Mouse (Mus musculus) embryonic fibroblast, embryonic 13.5 days (primary cell): ENCODE results near the gene Rnf43. TPM values are rescaled to one million over a fixed set of nuclear protein-coding genes. Genes with fewer than 3 reads are reported as not detected.

Experiments used
- H3K27ac ChIP-seq: 2 replicates; pipeline ENCODE4 v1.5.1; 2012; ENCODE audit warnings: low read length, control low read depth, inconsistent platforms; ENCODE audit not compliant: insufficient read depth
- H3K4me1 ChIP-seq: 2 replicates; pipeline ENCODE4 v1.6.1; 2011; ENCODE audit warnings: low read length; ENCODE audit not compliant: control insufficient read depth, insufficient read depth
- H3K4me3 ChIP-seq: 2 replicates; pipeline ENCODE4 v1.5.1; 2011; ENCODE audit warnings: mild to moderate bottlenecking, control low read depth, low read length; ENCODE audit not compliant: insufficient read depth
- CTCF ChIP-seq: IDR thresholded peaks from 2 replicates; pipeline ENCODE4 v1.5.1; 2011; ENCODE audit warnings: mild to moderate bottlenecking, control low read depth, low read length, moderate library complexity, borderline replicate concordance; ENCODE audit not compliant: insufficient read depth
- POLR2A ChIP-seq: IDR thresholded peaks from 2 replicates; pipeline ENCODE4 v1.6.1; 2011; ENCODE audit warnings: low read depth, mild to moderate bottlenecking, control low read depth, low read length, moderate library complexity
- polyA plus RNA-seq: library from polyadenylated mRNA; stranded (reverse); fragments of >200 nt; gene quantifications from 2 replicates; pipeline ENCODE4 v1.2.4, GENCODE M21; 2011; ENCODE audit warnings: low read depth; ENCODE audit not compliant: missing spikeins, insufficient read length

Rnf43 gene
- polyA plus RNA-seq, 1 experiment: 1.4 TPM

DNA sequence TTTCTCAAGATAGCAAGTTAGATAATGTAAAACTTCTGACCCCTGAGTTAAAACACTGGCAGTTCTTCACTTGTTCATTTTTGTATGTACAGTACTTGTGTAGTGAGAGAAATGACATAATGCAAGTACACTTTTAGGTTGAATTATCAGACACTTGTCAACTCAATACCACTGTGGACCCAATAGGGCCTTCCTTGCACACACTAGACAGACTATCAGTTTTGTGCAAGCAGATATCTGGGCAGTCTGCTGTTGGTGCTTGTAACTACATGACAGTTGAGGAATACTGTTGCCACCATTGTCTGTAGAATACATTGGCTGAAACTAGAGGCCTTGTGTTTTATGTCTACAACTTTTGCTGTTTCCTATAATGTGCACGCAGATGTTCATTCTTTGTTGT is 10.8 kb downstream of the Rnf43 start:
- H3K4me3 ChIP-seq: no peak overlapping the region
- no peak overlapping the region for H3K27ac ChIP-seq
- TF ChIP-seq POLR2A (no peak), CTCF (no peak)
- peaks cover 2% of the 10 kb centered on the region for H3K4me1 ChIP-seq

- Histone ChIP-seq H3K27ac (no peak overlapping the region), H3K4me1 (no peaks in the 10 kb centered on the region), H3K4me3 (no peak overlapping the region)
- TF ChIP-seq POLR2A (no peak), CTCF (no peak)
Observed at GRCm38 (mm10) chr11:87675606-87676005, 13.1 kb downstream of the Rnf43 start.

- Histone ChIP-seq H3K4me3 (no peak overlapping the region), H3K27ac (no peak overlapping the region), H3K4me1 (no peaks in the 10 kb centered on the region)
- no peak for TF ChIP-seq POLR2A
- no peak for TF ChIP-seq CTCF
Observed at GRCm38 (mm10) chr11:87677756-87678155, 15.2 kb downstream of the Rnf43 start.

GRCm38 (mm10) chr11:87678545-87678944 is 16.0 kb downstream of the Rnf43 start:
- Histone ChIP-seq H3K4me3 (no peak overlapping the region), H3K27ac (no peak overlapping the region), H3K4me1 (no peaks in the 10 kb centered on the region)
- TF ChIP-seq POLR2A (no peak), CTCF (no peak)

DNA sequence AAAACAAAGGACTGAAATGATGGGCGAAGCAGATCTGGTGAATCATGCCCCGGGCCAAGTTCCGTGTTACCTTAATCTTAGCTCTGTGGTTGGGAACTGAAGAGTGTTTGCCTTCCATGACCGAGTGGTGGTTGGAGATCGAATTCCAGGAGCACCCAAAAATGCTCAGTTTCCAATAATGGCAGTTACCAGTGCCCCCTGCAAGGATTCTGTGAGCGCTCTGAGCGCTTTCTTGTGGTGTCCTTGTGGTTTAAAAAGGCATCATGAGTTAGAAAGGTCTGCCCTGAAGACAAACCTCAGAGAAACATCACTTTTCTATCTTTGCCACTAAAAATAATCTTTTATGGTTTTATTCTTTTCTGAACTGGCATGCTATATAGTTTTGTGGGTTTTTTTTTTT is 16.5 kb downstream of the Rnf43 start:
- Histone ChIP-seq H3K4me3 (no peak overlapping the region), H3K4me1 (no peaks in the 10 kb centered on the region), H3K27ac (no peak overlapping the region)
- TF ChIP-seq CTCF: no peak
- TF ChIP-seq POLR2A: no peak

DNA sequence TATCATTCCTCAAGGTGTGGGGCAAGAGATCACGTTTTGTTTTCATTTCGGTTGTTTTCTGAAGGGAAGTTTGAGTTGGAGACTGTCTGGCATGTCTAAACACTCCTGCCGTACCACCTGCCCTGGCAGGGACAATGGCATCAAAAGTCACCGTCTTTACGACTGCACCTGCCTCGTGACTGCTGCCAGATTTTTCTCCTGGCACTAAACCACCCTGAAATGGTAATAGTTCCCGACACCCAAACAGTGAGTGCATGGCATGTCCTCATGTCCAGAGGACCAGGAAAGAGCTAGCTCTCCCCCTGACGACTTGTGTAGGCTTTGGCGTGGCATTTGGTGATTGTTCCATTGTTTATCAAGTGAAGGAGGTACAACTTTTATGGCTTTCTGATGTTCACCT is 18.3 kb downstream of the Rnf43 start:
- no peak for TF ChIP-seq POLR2A
- H3K4me1 ChIP-seq: no peaks in the 10 kb centered on the region
- no peak overlapping the region for H3K27ac ChIP-seq
- H3K4me3 ChIP-seq: no peak overlapping the region

DNA sequence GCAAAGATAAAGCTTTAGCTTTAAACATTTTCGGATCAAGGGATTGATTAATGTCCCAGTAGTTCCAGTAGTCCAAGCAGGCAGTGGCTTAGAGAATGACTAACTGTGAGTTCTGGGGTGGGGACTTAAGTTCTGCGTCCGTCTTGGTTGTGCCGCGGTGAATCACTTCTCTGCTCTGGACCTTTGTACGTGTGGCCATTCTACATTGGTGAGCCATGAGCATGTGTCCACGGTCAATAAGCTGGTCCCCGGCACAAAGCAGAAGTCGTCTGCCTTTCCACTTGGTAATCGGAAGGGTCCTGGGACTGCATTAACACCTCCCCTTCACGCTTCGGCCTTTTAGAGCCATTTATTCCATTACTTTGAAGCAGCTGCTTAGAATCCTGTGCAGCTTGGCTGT is 19.6 kb downstream of the Rnf43 start:
- Histone ChIP-seq H3K27ac (no peak overlapping the region), H3K4me3 (no peak overlapping the region), H3K4me1 (no peaks in the 10 kb centered on the region)
- TF ChIP-seq POLR2A (no peak), CTCF (no peak)

DNA sequence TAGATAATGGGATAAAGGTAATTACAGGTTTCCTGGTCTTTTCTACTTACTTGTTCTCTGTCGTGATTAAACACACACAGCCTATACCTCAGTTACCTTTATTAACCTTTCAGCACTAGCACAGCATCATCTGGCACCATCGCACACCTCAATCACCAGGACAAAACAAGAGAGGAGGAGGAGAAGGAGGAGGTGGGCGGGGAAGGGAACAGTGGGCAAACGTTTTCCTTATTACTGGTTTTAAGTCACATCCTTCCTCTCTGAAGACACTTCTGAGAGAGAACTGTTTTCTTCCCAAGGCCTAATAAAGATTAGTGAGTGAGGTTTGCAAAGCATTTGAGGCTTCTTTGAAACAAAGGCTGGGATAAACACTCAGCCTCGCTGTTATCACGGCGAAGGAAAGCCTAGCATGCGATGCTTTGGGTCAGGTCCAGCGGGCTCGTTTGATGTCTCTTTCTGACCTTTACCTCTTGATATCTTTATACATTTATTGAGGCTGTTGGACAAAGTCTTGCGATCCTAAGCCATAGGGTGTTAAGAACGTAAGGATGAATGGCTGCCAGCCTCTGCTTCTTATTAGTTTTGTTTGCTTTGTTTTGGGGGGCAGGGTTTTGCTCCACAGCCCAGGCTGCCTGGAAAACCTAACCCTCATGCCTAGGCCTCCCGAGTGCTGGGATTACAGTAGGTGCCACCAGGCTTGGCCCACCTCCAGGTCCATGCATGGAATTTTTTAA is 20.5 kb downstream of the Rnf43 start:
- Histone ChIP-seq H3K4me3 (no peak overlapping the region), H3K27ac (no peak overlapping the region), H3K4me1 (no peaks in the 10 kb centered on the region; the same call in 1 of the 2 replicates)
- TF ChIP-seq CTCF (no peak), POLR2A (no peak)

DNA sequence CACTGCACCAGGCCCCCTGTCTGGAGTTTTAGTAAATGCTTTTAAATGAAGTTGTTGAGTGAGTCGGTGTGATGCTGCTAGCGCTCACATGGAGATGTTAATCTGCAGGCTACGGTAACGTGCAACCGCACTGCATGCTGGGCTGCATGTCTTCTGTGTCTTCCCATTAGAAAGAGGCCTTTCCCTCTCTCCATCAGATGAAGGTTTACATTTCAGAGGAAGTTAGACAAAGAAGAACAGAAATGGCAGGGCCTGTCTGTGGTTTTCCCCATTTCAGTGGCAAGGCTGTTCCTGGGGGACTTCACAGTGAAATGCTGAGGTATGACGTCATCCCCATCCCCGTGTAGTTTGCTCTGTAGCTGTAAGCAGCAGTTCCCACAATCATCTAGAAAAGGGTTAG is 23.9 kb downstream of the Rnf43 start:
- TF ChIP-seq CTCF (no peak), POLR2A (no peak)
- Histone ChIP-seq H3K27ac (no peak overlapping the region), H3K4me1 (peaks cover 8% of the 10 kb centered on the region), H3K4me3 (no peak overlapping the region)

GRCm38 (mm10) chr11:87687246-87688225 is 25.0 kb downstream of the Rnf43 start:
- no peak overlapping the region for H3K4me3 ChIP-seq
- H3K4me1 ChIP-seq: peaks cover 8% of the 10 kb centered on the region
- H3K27ac ChIP-seq: no peak overlapping the region
- no peak for TF ChIP-seq CTCF
- no peak for TF ChIP-seq POLR2A
